Mouse (Mus musculus): ENCODE measurements around the gene Hcn4. TPM values are rescaled to one million over a fixed set of nuclear protein-coding genes. Genes with fewer than 3 reads are reported as not detected.

Gene Hcn4
- polyA plus RNA-seq (2021; fragmentation: Nextera tagmentation): 0.16 and 0.21 TPM in 2 replicates
- long read RNA-seq, experiment 1: 0 reads
- long read RNA-seq, experiment 2: 0 reads

DNA sequence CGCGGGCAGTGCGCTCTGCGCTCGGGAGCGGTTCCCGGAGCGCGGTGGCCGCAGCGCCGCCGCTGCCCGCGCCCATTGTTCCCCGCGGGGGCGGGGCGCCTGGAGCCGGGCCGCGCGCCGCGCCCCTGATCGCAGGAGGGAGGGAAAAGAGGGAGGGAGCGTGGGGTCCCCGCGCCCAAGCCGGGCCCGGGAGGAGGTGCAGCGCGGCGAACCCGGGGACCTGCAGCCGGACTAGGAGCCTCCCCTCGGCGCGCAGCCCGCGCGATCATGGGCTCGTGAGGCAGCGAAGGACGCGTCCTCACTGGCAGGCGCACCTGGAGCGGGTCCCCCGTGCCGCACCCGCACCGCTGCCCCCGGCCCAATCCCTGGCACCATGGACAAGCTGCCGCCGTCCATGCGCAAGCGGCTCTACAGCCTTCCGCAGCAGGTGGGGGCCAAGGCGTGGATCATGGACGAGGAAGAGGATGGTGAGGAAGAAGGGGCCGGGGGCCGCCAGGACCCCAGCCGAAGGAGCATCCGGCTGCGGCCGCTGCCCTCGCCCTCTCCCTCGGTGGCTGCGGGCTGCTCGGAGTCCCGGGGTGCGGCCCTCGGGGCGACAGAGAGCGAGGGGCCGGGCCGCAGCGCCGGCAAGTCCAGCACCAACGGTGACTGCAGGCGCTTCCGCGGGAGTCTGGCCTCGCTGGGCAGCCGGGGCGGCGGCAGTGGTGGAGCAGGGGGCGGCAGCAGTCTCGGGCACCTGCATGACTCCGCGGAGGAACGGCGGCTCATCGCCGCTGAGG is at the start of gene Hcn4:
Gene Hcn4 (plus strand): TSS at position 274 of the 779 bp plus-strand sequence.

Other genes starting within 250 kb of the Hcn4 start
- 250 and 294 TPM in 2 replicates for gene Nptn, start 241.2 kb upstream of the Hcn4 start, polyA plus RNA-seq (2021; fragmentation: Nextera tagmentation)
- gene Rec114, start 79.4 kb upstream of the Hcn4 start, polyA plus RNA-seq (2021; fragmentation: Nextera tagmentation): 0.33 and 0.43 TPM in 2 replicates
- 8.7 and 9.0 TPM in 2 replicates for gene Neo1, start 213.0 kb downstream of the Hcn4 start, polyA plus RNA-seq (2021; fragmentation: Nextera tagmentation)

Measured in layer of hippocampus, adult 6 months (tissue).